Mouse (Mus musculus) Patski (cell line): ENCODE measurements around the gene Gm45062. TPM values are rescaled to one million over a fixed set of nuclear protein-coding genes. Genes with fewer than 3 reads are reported as not detected.
A peak's percentile ranks its signal among the peaks of the same experiment; 100 is the strongest.

Source experiments
- ATAC-seq: fragments of 100-300 bp; one replicate; pipeline ENCODE4 v1.8.0; 2021
- CTCF ChIA-PET: fragments of 350-600 bp; sonication (Branson Sonifier 250); formaldehyde crosslinking; loops from one replicate; lab custom pipeline; 2022; ENCODE audit warnings: inconsistent platforms; lab: Charles Lee
- POLR2A ChIA-PET: fragments of 350-600 bp; sonication (Branson Sonifier 250); formaldehyde crosslinking; loops from one replicate; lab custom pipeline; 2022; ENCODE audit warnings: antibody characterized with exemption, inconsistent platforms; lab: Charles Lee
- DNase-seq: peaks from one replicate; pipeline ENCODE4 v3.0.0-alpha.2; 2011; ENCODE audit warnings: low read depth, low spot score
- H3K27me3 ChIP-seq: fragments of 371-371 bp; one replicate; pipeline ENCODE4 v1.5.1; 2021
- CTCF ChIP-seq: fragments of 100-300 bp; IDR thresholded peaks from one replicate; pipeline ENCODE4 v1.5.1; 2021
- in situ Hi-C: fragments of 300-500 bp; cut with MboI; formaldehyde crosslinking; loops from 3 replicates; pipeline ENCODE4 v1.11.1; 2018; ENCODE audit warnings: low pct_unique_long_range_greater_than_20kb, mixed read lengths
- polyA plus RNA-seq: library from polyadenylated mRNA; unstranded; gene quantifications from one replicate; pipeline ENCODE4 v1.2.3, GENCODE M21; 2021

The Gm45062 gene
- polyA plus RNA-seq, 1 experiment from 2014 or later, result 3.9 TPM

GRCm38 (mm10) chr6:8469918-8470317, 210.7 kb downstream of the Gm45062 start:
- CTCF ChIA-PET, result no interaction called here
- ATAC-seq (peak; percentile 17), DNase-seq (no peak)
- TF ChIP-seq CTCF, result no peak
- H3K27me3 ChIP-seq, result no peaks in the 10 kb centered on the region
- in situ Hi-C loops, result no loop called here
- POLR2A ChIA-PET, result interaction anchor here (0.8 kb wide), 1 partner anchor 26 kb away, joined by 8 read pairs; no protein-coding TSS in a partner anchor

GRCm38 (mm10) chr6:8472125-8472524, 212.9 kb downstream of the Gm45062 start:
- CTCF ChIA-PET, result no interaction called here
- ATAC-seq (no peak), DNase-seq (no peak)
- no peaks in the 10 kb centered on the region for H3K27me3 ChIP-seq
- POLR2A ChIA-PET, result interaction anchor here (0.6 to 1.0 kb wide), 2 partner anchors 9 to 19 kb away, joined by 3 read pairs; no protein-coding TSS in a partner anchor
- in situ Hi-C loops, result no loop called here
- no peak for TF ChIP-seq CTCF

- H3K27me3 ChIP-seq, result no peaks in the 10 kb centered on the region
- ATAC-seq, result no peak
- no peak for DNase-seq
- TF ChIP-seq CTCF, result no peak
- CTCF ChIA-PET, result interaction anchor here (1.3 kb wide), 1 partner anchor 11 kb away, joined by 3 read pairs; no protein-coding TSS in a partner anchor
- in situ Hi-C loops, result no loop called here
- POLR2A ChIA-PET, result interaction anchor here (1.2 kb wide), 1 partner anchor 17 kb away, joined by 3 read pairs; no protein-coding TSS in a partner anchor
These were observed 213.7 kb downstream of the Gm45062 start for GRCm38 (mm10) chr6:8472915-8473314.

- in situ Hi-C loops, result no loop called here
- no peak for ATAC-seq
- no peak for DNase-seq
- ChIA-PET POLR2A (interaction anchor here (1.2 kb wide), 1 partner anchor 18 kb away, joined by 3 read pairs; no protein-coding TSS in a partner anchor), CTCF (interaction anchor here (1.2 to 1.3 kb wide), 2 partner anchors 10 to 25 kb away, joined by 3 to 4 read pairs; no protein-coding TSS in a partner anchor)
- no peak for TF ChIP-seq CTCF
- H3K27me3 ChIP-seq, result no peaks in the 10 kb centered on the region
These were observed 214.2 kb downstream of the Gm45062 start for GRCm38 (mm10) chr6:8473498-8473897.

DNA sequence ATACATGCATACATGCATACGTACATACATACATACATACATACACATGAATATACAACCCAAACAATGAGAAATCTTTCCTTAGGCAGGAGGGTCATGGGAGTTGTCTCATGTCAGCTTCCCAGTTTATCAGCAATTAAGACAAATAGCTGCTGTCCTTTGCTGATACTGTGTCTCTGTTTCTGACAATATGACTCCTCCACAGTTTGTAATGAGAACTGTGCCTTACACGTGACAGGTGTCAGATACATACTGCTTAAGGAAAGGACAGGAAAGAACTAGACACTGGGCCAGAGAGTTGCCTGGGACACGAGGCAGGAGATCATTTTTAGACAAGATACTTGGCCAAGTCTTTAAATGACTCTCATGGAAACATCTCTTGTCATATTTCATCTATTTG, 215.1 kb downstream of the Gm45062 start:
- CTCF ChIA-PET, result interaction anchor here (1.2 to 1.3 kb wide), 2 partner anchors 10 to 26 kb away, joined by 3 to 4 read pairs; no protein-coding TSS in a partner anchor
- POLR2A ChIA-PET, result interaction anchor here (0.8 kb wide), 1 partner anchor 22 kb away, joined by 3 read pairs; no protein-coding TSS in a partner anchor
- no peaks in the 10 kb centered on the region for H3K27me3 ChIP-seq

DNA sequence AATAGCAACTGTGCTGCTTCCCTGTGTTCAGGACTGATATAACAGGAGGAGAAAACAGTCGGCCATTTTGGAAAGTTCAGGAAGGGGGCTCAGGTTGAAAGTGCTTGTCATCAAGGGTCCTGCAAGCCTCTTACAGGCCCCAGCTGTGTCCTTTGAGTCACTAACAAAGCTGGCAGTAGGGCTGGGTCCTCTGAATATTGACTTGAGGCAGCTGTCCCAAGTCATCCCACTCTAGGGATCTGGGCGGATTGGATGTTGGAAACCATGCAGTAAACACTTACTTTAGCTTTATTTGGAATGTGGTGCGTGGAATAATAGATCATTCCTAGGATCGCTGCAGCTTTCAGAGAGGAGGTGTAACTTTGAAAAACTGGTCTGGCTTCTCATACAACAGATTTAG, 215.6 kb downstream of the Gm45062 start:
- DNase-seq, result no peak
- no peaks in the 10 kb centered on the region for H3K27me3 ChIP-seq
- TF ChIP-seq CTCF, result no peak
- CTCF ChIA-PET, result no interaction called here
- ATAC-seq, result no peak
- POLR2A ChIA-PET, result interaction anchor here (0.8 kb wide), 1 partner anchor 22 kb away, joined by 3 read pairs; no protein-coding TSS in a partner anchor
- in situ Hi-C loops, result no loop called here

More for the DNA sequence above, 215.1 kb downstream of the Gm45062 start:
- no peak for TF ChIP-seq CTCF
- in situ Hi-C loops, result no loop called here
- ATAC-seq, result no peak
- DNase-seq, result no peak

DNA sequence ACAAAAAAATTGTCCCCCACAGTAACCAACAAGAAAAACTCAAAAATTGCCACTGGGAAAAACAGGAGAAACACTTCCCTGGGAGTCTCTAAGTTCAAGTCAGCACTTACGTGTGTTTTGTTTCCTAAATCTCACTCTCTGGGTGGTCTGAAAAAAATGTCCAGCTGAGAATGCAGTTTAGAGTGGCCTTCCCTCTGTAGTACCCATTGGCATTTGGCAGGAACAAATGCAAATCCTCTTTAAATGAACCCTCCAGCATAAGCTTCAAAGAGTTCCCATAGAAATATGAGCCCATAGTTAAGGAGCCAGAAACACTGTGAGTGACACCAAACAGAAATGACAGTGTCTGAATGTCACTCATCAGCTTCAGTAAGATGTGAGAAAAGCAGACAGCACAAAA, 219.9 kb downstream of the Gm45062 start:
- no peak for DNase-seq
- ChIA-PET POLR2A (no interaction called here), CTCF (interaction anchor here (1.2 kb wide), 1 partner anchor 21 kb away, joined by 3 read pairs; no protein-coding TSS in a partner anchor)
- TF ChIP-seq CTCF, result no peak
- ATAC-seq, result no peak
- in situ Hi-C loops, result no loop called here
- no peaks in the 10 kb centered on the region for H3K27me3 ChIP-seq

DNA sequence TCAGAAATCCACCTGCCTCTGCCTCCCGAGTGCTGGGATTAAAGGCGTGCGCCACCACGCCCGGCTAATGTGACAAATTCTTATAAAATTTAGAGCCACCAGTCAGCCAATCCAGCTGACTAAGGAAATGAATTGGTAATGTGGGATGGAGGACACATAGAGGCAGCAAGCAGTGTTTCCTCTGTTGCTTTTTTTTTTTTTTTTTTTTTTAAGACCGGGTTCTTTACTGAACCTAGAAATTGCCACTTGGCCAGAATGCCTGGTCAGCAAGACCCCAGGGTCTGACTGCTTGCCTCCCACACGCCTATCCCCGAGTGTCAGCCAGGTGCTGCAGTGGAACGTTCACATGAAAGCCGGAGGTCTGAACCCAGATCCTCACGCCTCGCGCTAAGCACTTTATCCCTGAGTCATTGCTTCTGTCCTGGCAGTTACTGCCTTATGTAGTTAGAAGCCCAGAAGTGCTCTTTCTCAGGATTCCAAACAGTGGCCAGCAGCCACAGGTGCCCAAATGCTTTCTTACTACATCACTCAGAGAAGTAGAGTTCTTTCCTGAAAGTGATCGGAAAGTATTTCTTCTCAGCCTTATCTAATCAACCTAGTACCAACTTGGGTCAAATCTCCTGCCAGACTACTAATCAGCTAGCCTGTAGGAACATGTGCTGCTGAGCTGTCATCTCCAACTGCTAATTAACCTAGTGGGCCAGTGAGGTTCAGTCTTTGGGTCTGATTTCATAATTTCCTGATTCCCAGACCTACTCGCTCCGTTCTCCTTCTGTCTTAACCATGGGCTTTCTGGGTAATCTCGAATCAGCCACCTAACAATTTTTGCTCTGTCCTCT, 225.4 kb downstream of the Gm45062 start:
- no peak for ATAC-seq
- ChIA-PET CTCF (interaction anchor here (0.8 to 1.1 kb wide), 4 partner anchors 9 to 17 kb away, joined by 3 read pairs; no protein-coding TSS in a partner anchor), POLR2A (no interaction called here)

DNA sequence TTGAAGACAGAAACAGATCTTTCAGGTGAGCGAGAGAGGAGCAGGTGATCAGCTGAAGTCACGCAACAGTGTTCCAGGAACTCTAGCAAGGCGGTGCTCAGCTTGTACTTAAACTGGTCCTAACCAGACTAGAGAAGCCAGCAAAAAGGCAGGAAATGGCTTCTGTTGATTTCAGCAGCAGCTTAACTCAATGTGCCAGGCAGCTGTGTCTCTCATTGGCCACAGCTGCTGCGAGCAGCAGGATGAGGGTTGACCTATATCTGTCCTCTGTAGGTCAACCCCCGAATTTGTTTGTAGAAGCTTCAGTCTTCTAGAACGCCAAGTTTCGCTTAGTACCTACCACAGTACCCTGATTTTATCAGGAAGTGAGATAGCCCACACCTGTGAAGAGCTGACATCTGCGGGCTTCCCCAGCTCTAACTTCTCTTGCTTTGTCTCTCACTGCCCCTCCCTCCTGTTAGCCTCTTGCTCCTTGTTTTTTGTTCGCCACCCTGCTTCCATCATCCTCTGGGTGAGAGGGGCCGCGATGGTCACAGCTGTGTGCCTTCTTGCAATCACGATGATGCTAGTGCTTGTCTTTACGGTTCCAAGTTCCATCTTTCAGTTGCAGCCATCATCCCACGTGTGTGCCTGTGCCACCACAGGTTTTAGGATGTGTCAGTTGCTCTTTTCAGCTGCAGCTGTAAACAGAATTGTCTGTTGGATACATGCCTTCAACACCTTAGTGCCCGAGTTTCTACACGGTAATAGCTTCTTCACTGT, 226.3 kb downstream of the Gm45062 start:
- ATAC-seq (no peak), DNase-seq (no peak)
- ChIA-PET CTCF (interaction anchor here (0.8 to 1.4 kb wide), 4 partner anchors 10 to 22 kb away, joined by 3 read pairs; no protein-coding TSS in a partner anchor), POLR2A (interaction anchor here (0.9 kb wide), 1 partner anchor 12 kb away, joined by 3 read pairs; no protein-coding TSS in a partner anchor)
- peaks cover 3% of the 10 kb centered on the region for H3K27me3 ChIP-seq
- no peak for TF ChIP-seq CTCF
- in situ Hi-C loops, result no loop called here

More for the DNA sequence above, 225.4 kb downstream of the Gm45062 start:
- no peak for DNase-seq
- H3K27me3 ChIP-seq, result peaks cover under 1% of the 10 kb centered on the region
- no peak for TF ChIP-seq CTCF
- in situ Hi-C loops, result no loop called here

DNA sequence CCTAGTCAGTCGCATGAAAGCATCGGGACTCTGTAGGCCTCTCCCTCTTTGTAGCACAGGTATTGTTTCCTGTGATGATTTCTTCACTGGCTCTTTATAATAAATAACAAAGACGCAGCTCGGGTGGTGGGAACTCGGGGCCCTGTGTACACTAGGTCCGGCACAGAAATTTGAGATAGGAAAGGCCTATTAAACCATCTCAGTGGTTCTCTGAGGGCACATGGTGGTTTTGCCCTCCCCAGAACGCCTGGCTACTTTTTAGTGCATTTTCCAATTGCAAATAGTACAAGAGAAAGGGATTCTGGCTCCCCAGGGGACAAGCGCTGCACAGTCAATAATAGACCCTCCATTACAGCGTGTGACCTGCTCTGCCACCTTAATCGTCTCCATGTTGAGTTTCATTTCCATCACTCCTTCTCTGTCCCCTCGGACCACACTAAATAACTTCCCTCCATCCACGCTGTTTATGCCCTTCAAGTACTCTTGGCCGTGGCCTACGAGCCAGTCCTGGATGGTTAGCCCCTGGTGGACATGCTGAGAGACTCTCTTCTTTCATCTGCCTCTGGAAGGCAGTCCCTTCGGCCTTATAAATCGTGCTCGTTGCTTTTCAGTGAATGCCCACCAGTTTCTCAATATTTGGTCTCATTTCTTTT, 227.3 kb downstream of the Gm45062 start:
- DNase-seq (no peak), ATAC-seq (no peak)
- no peak for TF ChIP-seq CTCF
- in situ Hi-C loops, result no loop called here
- CTCF ChIA-PET, result interaction anchor here (1.0 to 1.4 kb wide), 2 partner anchors 16 to 21 kb away, joined by 3 read pairs; no protein-coding TSS in a partner anchor
- POLR2A ChIA-PET, result no interaction called here
- peaks cover 3% of the 10 kb centered on the region for H3K27me3 ChIP-seq
